Mouse (Mus musculus) 416B (cell line): ENCODE measurements around the gene Smoc2.

Experiments
- DNase-seq: peaks from one replicate; pipeline ENCODE4 v3.0.0; 2011; ENCODE audit warnings: low read depth

Gene Smoc2

DNA sequence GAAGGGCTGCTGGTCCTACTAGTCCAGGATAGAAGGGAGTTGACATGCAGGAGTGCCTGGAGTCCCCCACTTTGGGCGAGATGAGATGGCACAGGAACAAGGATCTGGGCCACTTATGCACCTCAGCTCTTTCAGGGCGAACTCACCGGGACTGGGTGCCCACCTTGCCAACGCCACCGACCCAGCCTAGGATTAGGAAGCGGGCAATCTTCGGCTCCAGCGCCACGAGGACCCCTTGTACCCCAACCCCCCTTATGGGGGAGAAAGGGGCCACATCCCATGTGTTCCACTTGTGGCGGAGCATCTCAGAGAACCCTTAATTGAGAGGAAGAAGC is 627 bp downstream of the Smoc2 start:
- no peak for DNase-seq

DNA sequence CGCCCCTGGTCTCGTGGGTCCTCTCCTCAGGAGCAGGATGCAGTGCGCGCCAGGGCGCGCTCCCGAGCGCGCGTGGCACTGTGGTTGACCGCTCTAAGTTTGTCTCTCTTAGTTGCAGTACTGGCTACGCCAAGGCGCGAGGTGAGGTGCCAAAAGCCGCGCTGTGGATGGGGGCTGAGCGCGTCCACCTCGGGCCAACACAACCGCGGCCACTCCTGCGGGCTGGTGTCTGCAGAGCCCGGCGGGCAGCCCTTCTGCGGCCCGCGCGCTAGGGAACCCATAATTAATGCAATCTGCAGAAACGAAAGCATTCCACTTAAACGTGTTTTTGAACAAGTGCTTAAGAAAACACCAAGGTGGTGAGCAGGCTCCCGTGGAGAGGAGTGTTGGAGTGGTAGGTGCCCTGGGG is 1.1 kb downstream of the Smoc2 start:
- DNase-seq = no peak

DNA sequence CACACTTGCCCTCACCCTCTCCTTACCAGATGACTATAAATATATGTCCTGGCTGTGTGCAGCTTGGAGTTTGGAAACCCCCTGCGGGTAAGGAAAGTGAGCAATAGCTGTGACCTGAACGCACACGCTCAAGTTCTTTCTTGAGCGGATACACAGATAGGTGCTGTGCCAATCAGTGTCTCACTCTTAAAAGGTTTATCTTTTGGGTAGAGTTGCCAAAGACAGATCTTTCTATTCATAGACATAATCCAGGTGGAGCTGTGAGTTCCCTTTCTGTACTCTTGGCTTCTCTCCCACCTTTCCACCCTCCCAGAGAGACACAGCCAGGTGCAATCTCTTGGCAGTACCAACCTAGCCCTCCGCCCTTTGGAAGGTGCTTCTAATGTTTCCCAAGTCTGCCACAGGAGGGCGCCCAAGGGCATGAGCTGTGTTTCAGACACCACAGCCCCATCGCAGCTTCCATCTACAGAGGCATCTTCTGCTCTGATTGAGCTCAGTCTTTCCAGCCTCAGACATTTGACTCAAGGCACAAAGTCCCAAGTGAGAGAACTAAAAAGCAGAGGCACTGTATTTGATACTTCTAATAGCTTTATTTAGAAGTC is 8.8 kb downstream of the Smoc2 start:
- peak; percentile 38 for DNase-seq

DNA sequence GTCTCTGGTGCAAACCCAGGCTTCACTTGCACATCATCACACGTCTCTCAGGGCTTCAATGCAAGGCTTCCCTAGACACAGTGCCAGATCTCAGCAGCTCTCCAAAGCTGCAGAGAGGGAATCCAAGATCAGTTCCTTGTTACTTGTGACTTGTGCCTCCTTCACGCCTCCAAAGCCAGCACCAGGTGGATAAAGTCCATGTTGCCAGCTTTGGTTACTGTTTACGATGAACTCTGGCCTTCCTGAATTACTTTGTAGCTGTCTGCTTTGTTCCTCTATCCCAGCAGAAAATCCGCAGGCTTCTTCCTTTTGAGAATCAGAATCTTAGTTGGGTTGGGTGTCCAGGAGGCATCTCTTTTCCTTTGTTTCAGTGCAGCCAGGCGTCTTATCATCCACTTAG is 14.3 kb downstream of the Smoc2 start:
- no peak for DNase-seq

DNA sequence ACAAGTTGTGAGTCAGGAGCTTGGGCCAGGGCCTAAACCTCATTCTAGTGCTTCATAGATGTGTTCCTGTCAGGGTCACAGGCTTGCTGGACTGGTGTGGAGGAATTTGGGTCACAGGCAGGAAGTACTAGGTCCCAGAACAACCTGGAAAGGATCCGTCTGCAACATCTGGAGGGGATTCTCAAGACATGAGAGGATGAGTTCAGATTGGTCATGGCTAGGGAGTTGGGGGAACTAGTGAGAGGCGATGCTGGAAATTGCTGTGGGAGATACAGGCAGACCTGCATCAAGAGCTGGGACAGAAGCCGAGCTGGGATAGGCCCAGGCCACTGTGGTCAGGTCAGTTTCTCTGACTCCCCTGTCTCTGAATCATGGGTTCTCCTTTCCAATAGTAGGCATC is 15.8 kb downstream of the Smoc2 start:
- no peak for DNase-seq

DNA sequence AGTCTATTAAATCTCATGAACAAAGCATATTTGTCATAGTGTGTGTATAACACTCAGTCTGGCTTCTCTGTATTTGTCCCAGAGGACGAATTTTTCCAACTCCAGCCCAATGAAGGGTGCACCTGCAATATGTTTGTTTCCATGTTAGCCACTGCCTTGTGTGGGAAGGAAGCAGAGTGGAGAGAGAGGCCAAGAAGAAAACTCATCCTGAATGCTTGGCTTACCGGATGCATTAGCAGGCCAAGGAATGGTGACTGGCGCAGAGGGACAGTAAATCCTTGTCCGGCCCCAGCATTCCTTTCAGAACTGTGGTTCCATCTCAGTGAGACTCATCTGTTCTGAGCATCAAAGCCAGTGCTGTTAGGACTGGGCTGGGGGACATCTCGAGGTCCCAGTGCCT is 21.1 kb downstream of the Smoc2 start:
- no peak for DNase-seq

DNA sequence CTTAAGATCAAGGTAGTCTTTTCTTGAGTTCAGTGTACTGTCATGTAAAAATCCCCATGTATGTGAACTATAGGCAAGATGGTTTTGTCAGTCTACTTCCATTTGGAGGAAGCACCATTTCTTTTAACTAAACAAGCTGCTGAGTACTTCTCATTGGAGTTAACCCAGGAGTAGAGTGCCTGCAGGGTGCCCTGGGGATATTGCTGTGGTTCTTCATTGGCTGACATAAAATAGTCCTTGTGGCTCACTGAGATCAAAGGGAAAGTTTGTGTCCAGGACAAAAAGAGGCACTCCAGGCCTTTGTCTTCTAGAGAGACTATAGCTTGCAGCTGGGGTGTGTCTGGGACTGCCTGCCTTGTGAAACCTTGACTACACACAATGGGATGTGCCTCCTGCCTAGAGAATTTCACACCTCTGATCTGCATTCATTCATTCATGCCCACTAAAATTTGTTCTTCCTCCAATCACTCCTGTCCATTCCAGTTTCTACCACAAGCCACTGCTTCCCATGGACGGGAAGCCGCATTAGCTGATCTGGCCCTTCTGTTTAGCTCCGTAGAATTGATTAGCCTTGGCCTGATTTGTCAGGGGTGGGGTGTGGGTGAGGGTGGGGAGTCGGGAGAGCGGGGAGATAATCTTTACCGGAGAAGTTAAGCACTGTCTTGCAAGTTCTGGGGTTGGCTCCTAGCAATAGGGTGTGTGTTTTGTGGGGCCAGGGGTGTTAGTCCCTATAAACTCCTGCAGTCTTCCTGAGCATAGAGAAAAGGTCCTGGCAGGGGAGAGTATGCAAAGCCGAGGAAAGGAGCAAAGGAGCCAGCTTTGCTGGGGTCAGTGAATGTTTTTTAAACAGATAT is 22.4 kb downstream of the Smoc2 start:
- DNase-seq = no peak

DNA sequence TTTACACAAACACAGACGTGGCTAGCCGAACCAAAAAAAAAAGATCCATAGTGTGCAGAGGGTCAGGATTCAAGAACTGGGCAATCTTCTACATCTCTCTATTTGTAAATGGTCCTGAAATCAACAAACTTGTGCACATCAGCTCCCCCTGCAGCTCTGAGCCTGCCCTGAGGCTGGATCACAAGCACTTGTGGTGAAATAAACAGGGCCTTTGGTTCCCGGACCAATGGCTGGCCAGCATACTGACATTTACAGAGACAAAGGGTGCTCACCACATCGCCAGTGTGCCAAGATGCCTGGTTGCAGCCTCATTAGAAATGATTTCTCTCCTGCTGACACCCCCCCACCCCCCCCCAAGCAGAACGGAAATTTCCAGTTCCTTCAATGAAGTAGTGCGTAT is 23.1 kb downstream of the Smoc2 start:
- no peak for DNase-seq

DNA sequence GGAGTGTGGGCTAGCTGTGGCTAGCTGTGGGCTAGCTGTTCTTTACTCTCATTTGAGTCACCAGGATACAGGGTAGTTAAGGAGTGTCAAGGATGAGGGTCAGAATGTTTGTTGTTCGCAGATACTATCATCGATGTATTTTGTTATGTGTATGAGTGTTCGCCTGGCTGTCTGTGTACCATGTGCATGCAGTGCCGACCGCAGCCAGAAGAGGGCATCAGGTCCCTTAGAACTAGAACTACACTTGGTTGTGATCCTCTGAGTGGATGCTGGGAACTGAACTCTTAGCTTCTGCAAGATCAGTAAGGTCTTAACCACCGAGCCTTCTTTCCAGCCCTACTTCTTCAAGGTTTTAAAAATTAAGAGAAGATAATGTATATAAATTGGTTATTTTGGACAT is 24.4 kb downstream of the Smoc2 start:
- DNase-seq = no peak

DNA sequence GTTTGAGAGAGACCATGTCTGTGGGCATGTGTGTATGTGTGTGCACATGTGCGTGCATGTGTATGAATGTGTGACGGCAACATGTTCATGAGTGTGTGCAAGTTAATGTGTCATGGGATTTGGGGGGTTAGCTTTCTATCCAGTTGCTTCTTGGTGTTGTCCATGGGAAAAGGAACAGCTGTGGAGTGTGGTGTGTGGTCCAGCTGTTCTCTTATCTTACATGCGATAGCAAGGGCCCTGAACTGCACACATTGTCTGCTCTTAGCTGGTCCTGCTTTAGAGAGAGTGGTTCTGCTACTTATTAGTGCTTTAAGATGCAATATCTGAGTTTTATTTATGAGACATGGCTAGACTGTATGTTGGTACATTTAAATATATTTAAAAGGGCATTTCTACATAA is 30.6 kb downstream of the Smoc2 start:
- DNase-seq = no peak

DNA sequence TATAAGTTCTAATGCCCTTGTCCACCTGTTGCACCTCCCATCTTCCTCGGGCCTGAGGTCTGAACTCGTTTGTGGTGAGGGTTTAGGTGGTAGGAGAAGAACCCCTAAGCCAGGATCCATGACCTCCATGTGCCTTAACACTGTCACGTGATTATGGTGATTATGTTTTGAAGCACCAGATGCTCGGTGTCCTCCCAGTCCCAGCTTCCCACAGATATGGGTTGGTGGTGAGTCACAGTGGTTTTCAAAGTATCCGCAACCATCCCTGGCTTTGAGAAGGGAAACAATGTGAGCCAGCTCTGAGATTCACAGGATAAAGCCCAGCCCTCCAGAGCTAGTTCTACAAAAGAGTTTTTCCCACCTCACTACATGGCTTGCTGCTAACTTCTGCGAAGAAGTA is 33.1 kb downstream of the Smoc2 start:
- DNase-seq = no peak

DNA sequence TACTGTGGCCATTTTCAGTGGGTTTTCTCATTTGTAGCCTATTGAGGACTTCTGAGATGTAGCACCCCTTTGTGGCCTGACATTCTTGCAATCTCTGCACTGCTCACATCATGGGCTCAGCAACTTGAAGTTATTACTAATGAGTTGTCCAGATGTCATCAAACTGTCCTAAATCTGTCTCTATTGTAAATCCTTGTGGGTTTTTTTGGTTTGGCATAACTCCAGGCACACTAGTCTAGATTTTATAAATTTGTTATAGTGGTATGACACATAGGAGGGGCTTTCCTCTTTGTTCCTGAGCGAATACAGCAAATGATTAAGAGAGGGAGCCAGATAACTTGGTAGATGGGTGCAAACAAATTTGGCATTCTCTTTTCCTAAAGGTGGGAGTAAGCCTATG is 35.0 kb downstream of the Smoc2 start:
- DNase-seq = no peak

DNA sequence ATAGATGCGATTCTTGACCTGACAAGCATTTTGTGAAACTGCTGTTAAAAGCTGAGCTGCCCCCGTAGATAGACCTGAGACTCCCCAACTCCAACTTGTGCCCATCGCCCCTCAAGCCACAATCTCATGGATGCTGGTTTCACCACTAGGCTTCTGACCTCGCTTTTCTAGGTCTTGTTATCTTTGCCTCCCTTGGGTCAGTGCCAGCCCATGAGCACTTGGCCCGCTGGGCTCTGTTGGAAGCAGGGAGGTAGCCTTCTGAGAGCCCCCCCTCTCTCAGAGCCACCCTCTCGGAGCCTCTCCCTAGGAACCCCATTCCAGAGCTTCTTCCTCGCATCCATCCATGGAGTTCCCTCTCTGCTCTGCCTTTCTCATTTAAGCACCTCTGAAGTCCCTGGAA is 37.2 kb downstream of the Smoc2 start:
- DNase-seq = no peak

DNA sequence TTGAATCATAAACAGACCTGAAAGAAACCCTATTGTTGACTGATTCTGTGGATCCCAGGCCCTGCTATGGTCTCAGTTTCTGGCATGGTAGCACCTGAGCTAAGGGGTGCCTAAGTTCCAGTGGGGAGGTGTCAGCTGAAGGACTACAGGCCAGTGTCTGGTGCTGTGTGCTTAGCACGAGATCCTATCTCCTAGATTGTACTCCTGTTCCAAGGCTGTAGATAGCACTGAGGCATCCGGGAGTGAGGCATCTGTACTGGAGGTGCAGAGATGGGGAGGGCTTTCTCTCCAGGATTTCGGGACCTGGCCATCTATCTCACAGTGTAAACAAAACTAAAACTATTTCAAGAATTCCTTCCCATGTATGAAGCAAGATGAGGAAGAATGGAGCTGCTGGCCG is 38.1 kb downstream of the Smoc2 start:
- DNase-seq = no peak

DNA sequence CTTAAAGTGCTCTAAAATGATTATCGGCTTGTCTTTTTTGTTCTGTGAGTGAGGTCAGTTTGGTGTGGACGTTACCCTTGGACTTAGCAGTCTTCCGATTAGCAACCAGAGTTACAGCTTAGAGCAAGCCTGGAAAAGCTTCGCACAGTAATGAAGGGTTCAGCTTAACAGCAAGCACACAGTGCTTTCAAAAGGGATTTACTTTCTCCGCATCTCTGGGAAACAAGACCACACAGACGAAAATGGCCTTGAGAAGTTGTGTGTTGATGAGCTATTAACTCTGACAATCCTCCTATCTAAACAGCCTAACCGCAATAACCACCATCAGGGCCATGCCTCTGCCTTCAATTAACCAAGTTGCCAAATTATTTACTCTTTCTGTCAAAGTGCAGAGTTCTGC is 46.9 kb downstream of the Smoc2 start:
- no peak for DNase-seq

DNA sequence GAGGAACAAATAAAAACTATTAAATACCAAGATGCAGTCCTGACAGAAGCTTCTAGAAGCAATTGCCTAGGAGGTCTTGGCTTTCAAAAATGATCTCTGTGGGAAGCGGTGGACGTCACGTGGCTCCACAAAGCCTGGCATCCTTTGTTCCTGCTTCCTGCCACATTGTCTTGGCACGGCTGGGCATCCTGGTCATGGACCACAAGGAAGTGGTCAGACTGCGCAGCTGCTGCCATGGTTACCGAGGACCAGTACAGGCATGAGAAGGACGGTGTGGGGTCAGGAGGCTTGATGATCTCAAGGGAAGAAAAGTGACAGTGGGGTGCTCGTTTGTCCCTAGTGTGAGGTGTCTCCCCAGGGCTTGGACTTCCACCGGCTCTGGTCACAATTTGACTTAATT is 48.7 kb downstream of the Smoc2 start:
- peak; percentile 14 for DNase-seq

DNA sequence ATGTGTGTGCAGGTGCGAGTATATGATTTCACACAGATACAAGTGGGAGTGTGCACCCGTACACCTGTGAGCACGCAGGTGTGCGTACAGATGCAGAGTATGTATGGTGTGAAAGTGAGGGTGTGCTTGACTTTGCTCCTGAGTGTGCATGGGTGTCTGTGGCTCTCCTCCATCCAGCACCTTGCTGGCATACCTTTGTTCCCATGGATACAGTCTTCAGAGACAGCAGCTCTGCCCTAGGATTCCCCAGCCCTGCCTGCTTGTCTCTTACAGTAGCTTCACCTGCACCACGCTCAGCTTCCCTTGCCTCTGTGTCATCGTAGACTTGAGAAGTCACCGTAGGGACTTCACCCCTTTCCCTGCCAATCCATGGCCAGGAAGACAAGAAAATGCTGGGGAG is 51.2 kb downstream of the Smoc2 start:
- no peak for DNase-seq

DNA sequence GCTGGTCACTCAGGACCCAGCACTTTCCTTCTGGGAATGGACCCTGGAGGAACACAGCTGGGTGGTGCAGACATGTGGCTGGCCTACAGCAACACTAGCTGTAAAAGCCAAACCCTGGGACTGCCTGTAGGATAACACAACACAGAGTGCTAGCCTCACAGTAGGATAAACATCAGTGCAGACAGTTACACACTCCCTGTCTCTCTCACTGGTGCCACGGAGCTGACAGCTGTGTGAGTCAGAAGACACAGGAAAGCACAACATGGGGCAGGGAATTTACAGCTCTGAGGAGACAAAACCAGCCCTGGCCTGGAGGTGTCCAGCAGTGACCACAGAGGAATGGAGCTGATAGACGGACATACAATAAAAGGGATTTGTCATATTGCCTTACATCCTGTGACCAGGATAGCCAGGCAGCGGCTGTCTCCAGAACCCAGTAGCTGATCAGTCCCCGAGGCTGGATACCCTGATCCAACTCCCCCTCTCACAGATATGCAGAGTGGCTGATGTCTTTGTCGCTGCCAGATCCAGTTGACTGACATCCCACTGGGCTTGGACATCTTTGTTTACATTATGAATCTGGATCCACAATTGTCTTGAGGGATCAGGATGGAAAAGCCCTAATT is 60.7 kb downstream of the Smoc2 start:
- DNase-seq = no peak

DNA sequence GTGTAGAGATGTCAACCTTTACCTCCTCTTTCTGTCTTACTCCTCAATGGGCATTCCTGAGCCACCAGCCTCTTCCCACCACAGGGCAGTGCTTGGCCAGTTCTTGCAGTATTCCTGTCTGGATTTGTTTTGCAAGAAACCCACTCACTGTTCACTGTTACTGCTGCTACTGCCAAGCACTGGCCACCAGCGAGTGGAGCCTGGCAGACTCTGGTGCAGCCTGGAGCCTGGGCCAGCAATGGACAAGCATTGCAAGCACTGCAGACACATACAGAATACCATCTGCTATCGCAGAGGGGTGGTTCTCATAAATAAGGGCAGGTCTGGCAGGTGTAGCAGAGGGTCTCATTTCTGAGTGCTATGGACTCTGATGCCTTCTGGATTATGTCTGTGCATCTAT is 61.4 kb downstream of the Smoc2 start:
- no peak for DNase-seq

DNA sequence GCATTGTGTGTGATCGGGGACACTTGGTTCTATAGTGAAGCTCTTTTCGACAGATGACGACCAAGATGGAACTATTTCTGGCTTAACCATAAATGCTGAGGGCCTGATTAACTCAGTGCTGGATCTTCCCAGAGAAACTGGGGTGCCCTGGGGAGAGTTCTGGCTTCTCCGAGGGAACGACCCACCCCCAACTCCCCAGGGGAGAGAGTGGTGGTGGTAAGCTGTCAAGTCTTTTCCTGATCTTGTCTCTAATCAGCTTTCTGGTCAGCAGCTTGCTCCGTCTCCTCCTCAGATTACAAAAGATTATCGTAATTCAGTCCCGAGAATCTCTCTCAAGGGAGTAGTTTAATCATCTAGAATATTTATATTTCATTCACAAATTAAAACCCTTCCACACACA is 63.2 kb downstream of the Smoc2 start:
- DNase-seq = no peak

DNA sequence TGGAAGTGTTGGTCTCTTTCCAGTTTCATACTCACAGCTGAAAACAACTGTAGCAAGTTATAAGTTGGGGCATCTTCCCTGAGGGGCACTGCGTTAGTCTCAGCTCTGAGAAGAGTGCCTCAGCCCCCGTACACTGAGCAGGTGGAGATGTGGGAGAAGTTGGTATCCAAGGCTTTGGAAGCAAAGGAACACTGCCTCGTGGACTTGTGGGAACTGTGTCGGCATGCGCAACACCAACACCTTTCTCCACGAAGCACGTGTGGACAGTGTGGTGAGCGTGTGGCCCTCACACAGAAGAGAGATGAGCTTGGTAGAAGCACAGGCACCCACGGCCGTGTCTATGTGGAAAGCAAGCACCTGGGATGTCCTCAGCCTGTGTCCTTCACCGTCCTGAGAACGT is 64.1 kb downstream of the Smoc2 start:
- DNase-seq = no peak

DNA sequence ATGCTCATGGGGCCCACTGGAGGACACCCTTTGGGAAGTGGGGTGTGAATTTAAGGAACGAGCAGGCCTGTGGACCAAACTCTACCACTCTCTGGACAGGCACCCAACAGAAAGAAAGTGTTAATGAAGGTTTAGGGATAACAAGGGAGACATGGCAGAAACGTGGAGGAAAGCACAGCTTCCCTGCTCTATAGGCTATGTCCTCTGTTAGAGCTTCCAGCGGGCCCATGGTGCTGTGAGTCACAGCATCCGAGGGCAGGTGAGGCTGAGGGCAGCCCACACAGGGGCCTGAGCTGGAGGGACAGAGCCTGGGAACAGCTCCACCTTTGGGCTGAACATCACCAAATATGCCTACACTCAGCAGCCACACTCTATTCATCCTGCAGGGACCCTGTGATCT is 66.2 kb downstream of the Smoc2 start:
- DNase-seq = no peak

DNA sequence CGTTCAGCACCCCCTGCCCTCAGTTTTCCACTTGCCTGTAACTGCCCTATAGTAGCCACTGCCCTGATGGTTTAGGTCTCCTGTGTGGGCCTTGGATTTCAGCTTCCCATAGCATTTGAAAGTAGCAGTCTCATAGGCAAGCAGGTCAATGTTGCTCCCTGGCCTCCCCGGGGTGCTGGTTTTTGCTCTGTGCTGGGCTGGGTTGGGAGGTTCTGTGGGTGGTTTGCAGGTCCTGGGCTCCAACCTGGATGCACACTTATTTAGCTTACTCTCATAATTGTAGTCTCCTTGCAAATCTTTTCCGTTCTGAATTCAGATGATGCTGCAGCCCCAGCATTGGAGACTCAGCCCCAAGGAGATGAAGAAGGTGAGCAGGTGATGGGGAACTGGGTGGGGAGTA is 67.6 kb downstream of the Smoc2 start:
- no peak for DNase-seq
